Mouse (Mus musculus) megakaryocyte, embryonic 14.5 days (primary cell): ENCODE results near the gene Efna1.

Experiments
- FLI1 ChIP-seq: IDR thresholded peaks from 2 replicates; pipeline ENCODE4 v1.6.1; 2012; ENCODE audit warnings: low read length, inconsistent platforms, mixed read lengths
- GATA1 ChIP-seq: IDR thresholded peaks from 3 replicates; pipeline ENCODE4 v1.6.1; 2012; ENCODE audit warnings: mixed read lengths, low read length, inconsistent platforms, borderline replicate concordance

- TF ChIP-seq FLI1 (no peak), GATA1 (no peak)
Measured at GRCm38 (mm10) chr3:89233562-89234110, 47.3 kb downstream of the Efna1 start.
